Mouse (Mus musculus) ES-E14 (cell line): ENCODE results near the gene Gm17509.

Experiments
- MAFK ChIP-seq: IDR thresholded peaks from 2 replicates; pipeline ENCODE4 v1.6.1; 2014; ENCODE audit warnings: mild to moderate bottlenecking, low read depth, low read length, inconsistent platforms; ENCODE audit not compliant: insufficient read depth
- ZC3H11A ChIP-seq: IDR thresholded peaks from 2 replicates; pipeline ENCODE4 v1.6.1; 2012; ENCODE audit warnings: low read depth, mild to moderate bottlenecking, inconsistent platforms, low read length, borderline replicate concordance
- ZNF384 ChIP-seq: IDR thresholded peaks from 2 replicates; pipeline ENCODE4 v1.6.1; 2012; ENCODE audit warnings: low read depth, low read length, inconsistent platforms

GRCm38 (mm10) chr13:117202755-117203471 lies 18.0 kb downstream of the Gm17509 start:
- TF ChIP-seq ZNF384 (no peak), ZC3H11A (peak; percentile 70; the same call in 1 of the 2 replicates), MAFK (no peak)
